Mouse (Mus musculus): ENCODE data around the gene Ammecr1.

GRCm38 (mm10) chrX:142821239-142821638 is 145.3 kb downstream of the Ammecr1 start:
- TF ChIP-seq CHD2 (IDR thresholded peaks at IDR 0.05; ENCODE audit: low read depth, low read length) (no peak), MAFK (IDR thresholded peaks at IDR 0.05; ENCODE audit: insufficient read depth, low read depth, low read length) (no peak), ZNF384 (IDR thresholded peaks at IDR 0.05; ENCODE audit: low read depth, low read length) (no peak), ZC3H11A (IDR thresholded peaks at IDR 0.05; ENCODE audit: borderline replicate concordance, low read depth, low read length) (no peak)

Measured in ES-E14 (cell line).